Mouse (Mus musculus) liver, embryonic 16.5 days (tissue): ENCODE measurements around the gene Uqcc1. TPM values are rescaled to one million over a fixed set of nuclear protein-coding genes. Genes with fewer than 3 reads are reported as not detected.

Experiments
- ATAC-seq: fragments of 200-750 bp; cut with Nextera tagmentation; 2 replicates; pipeline ENCODE4 v1.8.0; 2017; ENCODE audit warnings: low read depth, mild to moderate bottlenecking, moderate number of reproducible peaks, moderate library complexity
- H3K27ac ChIP-seq: fragments of 300-500 bp; sonication (generic); 2 replicates; pipeline ENCODE4 v1.5.1; 2014; ENCODE audit warnings: mild to moderate bottlenecking, low read length
- H3K27me3 ChIP-seq: fragments of 300-500 bp; sonication (generic); 2 replicates; pipeline ENCODE4 v1.6.1; 2014; ENCODE audit warnings: low read depth, low read length, mixed read lengths; ENCODE audit not compliant: control insufficient read depth, insufficient read depth
- H3K36me3 ChIP-seq: fragments of 300-500 bp; sonication (generic); 2 replicates; pipeline ENCODE4 v1.6.1; 2014; ENCODE audit warnings: mild to moderate bottlenecking; ENCODE audit not compliant: control insufficient read depth, insufficient read depth
- H3K4me1 ChIP-seq: fragments of 300-500 bp; sonication (generic); 2 replicates; pipeline ENCODE4 v1.6.1; 2014; ENCODE audit warnings: low read depth, low read length, mixed read lengths; ENCODE audit not compliant: control insufficient read depth
- H3K4me2 ChIP-seq: fragments of 300-500 bp; sonication (generic); 2 replicates; pipeline ENCODE4 v1.6.1; 2014; ENCODE audit warnings: low read depth, low read length, mixed read lengths
- H3K4me3 ChIP-seq: fragments of 300-500 bp; sonication (generic); 2 replicates; pipeline ENCODE4 v1.5.1; 2014; ENCODE audit warnings: low read depth, mild to moderate bottlenecking, low read length
- H3K9ac ChIP-seq: fragments of 300-500 bp; sonication (generic); 2 replicates; pipeline ENCODE4 v1.6.1; 2014; ENCODE audit warnings: low read depth, low read length
- H3K9me3 ChIP-seq: fragments of 300-500 bp; sonication (generic); replicated peaks from 2 replicates; pipeline ENCODE4 v1.6.1; 2016; ENCODE audit warnings: low read length; ENCODE audit not compliant: control insufficient read depth
- WGBS: fragments of 180-500 bp; shearing (Covaris S2); extraction: QIAGEN DNeasy Blood & Tissue Kit; methylation state at CpG from one replicate; pipeline ENCODE4 v1.1.7; 2014; ENCODE audit not compliant: insufficient replicate concordance; 5-methylcytosine and 5-hydroxymethylcytosine counted together
- polyA plus RNA-seq: library from polyadenylated mRNA; unstranded; fragments of >200 nt; fragmentation: Nextera tagmentation; extraction: Ambion mirVana; gene quantifications from 2 replicates; pipeline ENCODE4 v1.2.1, GENCODE M21; 2015

Uqcc1 gene
- polyA plus RNA-seq, 1 experiment from 2014 or later: 26.5 TPM

DNA sequence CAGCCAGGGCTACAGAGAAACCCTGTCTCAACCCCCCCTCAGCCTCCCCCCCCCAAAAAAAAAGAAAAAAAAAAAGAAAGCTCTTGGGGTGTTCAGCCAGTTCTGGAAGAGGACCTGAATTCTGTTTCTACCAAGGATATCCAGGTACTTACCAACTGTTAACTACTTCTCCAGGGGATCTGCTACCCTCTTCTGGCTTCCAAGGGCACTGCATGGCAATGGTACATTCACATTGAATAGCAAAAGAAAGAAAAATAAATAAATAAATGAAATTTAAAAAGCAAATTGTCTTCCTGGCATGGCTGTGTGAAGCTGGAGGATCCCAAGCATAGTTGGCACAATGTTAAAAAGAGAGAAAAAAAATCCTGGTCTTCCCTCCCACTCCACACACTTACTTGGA, 21.9 kb upstream of the Uqcc1 start:
- no peak for ATAC-seq
- H3K4me1 ChIP-seq: peaks cover 15% of the 10 kb centered on the region
- H3K36me3 ChIP-seq: no peaks in the 10 kb centered on the region
- H3K27me3 ChIP-seq: no peaks in the 10 kb centered on the region
- no peak overlapping the region for H3K4me3 ChIP-seq
- H3K4me2 ChIP-seq: no peak overlapping the region
- H3K9me3 ChIP-seq: no peaks in the 10 kb centered on the region
- H3K27ac ChIP-seq: no peak overlapping the region
- no peak overlapping the region for H3K9ac ChIP-seq

DNA sequence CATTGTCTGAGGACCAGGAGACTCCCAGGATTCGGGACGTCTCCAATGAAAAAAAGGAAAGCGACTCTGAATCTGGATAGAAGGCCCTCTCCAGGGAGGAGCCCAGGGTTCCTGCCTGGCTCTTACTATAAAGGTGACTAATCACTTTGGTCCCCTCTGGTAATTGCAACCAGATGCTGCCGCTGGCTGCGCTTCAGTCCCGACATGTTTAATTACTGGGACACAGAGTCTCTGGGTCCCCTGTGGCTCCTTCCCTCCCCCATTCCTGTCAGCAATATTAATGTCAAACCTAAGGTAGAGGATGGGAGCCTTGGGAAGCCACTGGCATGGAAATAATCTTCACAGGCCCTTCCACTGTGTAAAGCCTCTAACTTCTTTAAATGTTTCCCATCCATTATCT, 19.3 kb upstream of the Uqcc1 start:
- no peak for ATAC-seq
- H3K36me3 ChIP-seq: no peaks in the 10 kb centered on the region
- H3K9me3 ChIP-seq: no peaks in the 10 kb centered on the region
- H3K4me2 ChIP-seq: no peak overlapping the region
- H3K9ac ChIP-seq: no peak overlapping the region
- peaks cover 16% of the 10 kb centered on the region for H3K4me1 ChIP-seq
- H3K4me3 ChIP-seq: no peak overlapping the region
- H3K27ac ChIP-seq: no peak overlapping the region
- WGBS: 67% methylated on average over 6 of the region's 6 CpGs
- no peaks in the 10 kb centered on the region for H3K27me3 ChIP-seq

DNA sequence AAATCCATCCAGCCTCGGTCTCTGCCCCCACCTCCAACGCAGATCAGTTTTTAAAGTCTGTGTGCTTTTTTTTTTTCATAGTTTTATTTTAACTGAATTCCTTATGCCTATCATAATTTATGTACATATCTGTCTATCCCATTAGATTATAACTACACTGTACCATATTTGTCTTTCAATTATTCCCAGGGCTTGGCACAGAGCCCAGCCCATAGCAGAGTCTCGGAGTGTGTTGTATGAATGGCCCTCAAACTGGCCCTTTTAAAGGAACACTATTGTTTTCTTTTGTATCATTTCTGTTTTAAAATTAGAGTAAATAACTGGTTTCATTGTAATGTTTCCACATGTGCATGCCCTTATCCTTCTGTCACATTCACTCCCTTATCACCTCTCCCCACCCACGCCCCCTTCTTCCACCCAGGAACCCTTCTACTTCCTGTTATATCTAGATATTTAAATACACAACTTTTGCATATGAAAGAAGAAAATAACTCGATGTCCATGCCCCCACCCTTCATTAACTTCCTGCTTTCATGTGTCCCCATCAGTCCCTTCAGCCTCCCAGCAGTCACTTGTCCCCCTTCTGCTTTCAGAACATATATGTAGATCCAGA, 17.4 kb upstream of the Uqcc1 start:
- 36% methylated on average over 5 of the region's 5 CpGs for WGBS
- ATAC-seq: peak; percentile 78
- Histone ChIP-seq H3K4me1 (peaks cover 16% of the 10 kb centered on the region), H3K27ac (peak overlapping the region; percentile 61), H3K4me2 (peak overlapping the region; percentile 31), H3K27me3 (no peaks in the 10 kb centered on the region), H3K9ac (no peak overlapping the region), H3K4me3 (no peak overlapping the region), H3K36me3 (no peaks in the 10 kb centered on the region), H3K9me3 (no peaks in the 10 kb centered on the region)

DNA sequence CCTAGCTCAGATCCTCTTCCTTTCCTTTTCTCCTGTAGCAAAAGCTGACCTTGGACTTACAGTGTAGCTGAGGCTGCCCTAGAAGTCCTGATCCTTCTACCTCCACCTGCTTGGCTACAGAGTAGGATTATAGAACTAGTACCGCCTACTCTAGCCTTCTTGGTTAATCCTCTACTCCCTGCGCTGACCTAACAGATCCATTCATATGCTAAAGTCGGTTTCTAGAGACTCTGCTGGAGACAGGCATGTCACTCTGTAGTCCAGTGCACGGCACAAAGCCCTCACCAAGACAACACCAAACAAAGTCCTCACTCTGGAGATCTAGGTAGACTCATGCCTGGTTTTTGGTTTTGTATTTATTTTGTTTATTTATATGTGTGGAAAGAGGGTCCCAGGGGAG, 16.4 kb upstream of the Uqcc1 start:
- H3K4me1 ChIP-seq: peaks cover 16% of the 10 kb centered on the region
- 45% methylated on average over 4 of the region's 4 CpGs for WGBS
- no peak overlapping the region for H3K4me2 ChIP-seq
- H3K9me3 ChIP-seq: no peaks in the 10 kb centered on the region
- no peak overlapping the region for H3K9ac ChIP-seq
- peak overlapping the region; percentile 1; the same call in 1 of the 2 replicates for H3K27ac ChIP-seq
- H3K27me3 ChIP-seq: no peaks in the 10 kb centered on the region
- H3K4me3 ChIP-seq: no peak overlapping the region
- ATAC-seq: no peak
- H3K36me3 ChIP-seq: no peaks in the 10 kb centered on the region

DNA sequence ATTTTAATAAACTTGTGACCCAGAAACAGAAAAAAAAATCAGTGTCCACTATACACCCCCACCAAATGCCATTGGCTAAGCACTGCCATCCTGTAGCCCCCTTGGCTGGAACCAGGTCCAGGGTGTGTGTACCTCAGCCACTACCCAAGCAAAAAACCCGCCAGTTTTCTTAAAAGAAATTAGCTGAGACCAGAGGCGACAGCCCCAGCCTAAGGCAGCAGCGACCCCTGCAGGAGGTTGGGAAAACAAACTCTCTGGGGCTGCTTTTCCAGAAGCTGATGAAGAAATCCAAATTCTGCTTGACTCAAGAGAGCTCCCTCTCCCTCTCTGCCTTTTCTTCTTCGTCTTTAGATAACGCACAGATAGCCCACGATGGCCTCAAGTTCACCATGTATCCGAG, 16.0 kb upstream of the Uqcc1 start:
- Histone ChIP-seq H3K9ac (no peak overlapping the region), H3K9me3 (no peaks in the 10 kb centered on the region), H3K4me1 (peaks cover 16% of the 10 kb centered on the region), H3K27me3 (no peaks in the 10 kb centered on the region), H3K4me2 (no peak overlapping the region), H3K36me3 (no peaks in the 10 kb centered on the region), H3K27ac (no peak overlapping the region), H3K4me3 (no peak overlapping the region)
- 0 out of 2 replicates have a peak, but pooled peaks have one; percentile 20 for ATAC-seq
- WGBS: 2% methylated on average over 7 of the region's 7 CpGs

DNA sequence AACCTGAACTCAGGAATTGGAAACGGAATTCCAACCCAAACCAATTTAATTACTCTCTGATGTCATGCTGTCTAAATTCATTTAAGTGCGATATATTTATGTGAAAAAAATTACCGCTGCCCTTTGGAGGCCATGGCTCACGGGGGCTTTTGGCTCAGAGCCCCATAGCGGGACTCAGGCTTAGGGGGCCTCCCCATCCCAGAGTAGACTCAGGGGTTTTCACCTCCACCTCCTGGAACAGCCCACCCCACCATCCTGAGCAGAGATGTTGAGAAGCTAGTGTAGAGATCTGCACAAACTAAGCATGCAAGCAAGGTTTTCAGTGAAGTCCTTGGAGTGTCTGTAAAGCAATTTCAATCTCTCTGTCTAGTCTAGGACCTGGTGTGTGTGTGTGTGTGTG, 15.5 kb upstream of the Uqcc1 start:
- Histone ChIP-seq H3K27ac (no peak overlapping the region), H3K9ac (no peak overlapping the region), H3K36me3 (no peaks in the 10 kb centered on the region), H3K4me1 (peaks cover 16% of the 10 kb centered on the region), H3K27me3 (no peaks in the 10 kb centered on the region), H3K9me3 (no peaks in the 10 kb centered on the region), H3K4me3 (no peak overlapping the region), H3K4me2 (no peak overlapping the region)
- 79% methylated on average over 5 of the region's 5 CpGs for WGBS
- no peak for ATAC-seq

DNA sequence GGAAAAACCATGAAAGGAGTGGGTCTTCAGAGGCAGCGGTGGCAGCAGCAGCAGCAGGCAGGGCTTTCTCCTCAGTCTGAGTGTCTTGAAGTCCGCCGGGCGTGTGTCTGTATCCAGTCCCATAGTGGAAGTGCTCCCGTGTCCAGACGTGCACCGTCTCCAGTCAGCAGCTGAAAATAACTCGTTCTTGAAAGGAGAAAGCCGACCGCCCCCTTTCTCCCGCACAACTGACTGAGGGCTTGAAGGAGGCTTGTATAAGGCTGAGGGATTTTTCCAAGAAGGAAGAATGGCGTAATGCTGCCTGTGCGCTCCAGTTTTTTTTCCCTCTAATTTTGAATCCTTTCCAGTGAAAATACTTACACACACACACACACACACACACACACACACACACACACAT, 15.0 kb upstream of the Uqcc1 start, which contains the start of gene Gdf5:
Gdf5 (minus strand) TSS at position 244 of the 400 bp plus-strand sequence.
- peaks cover 16% of the 10 kb centered on the region for H3K4me1 ChIP-seq
- no peak for ATAC-seq
- no peaks in the 10 kb centered on the region for H3K27me3 ChIP-seq
- H3K9me3 ChIP-seq: no peaks in the 10 kb centered on the region
- no peak within 1 kb of the TSS for H3K4me3 ChIP-seq
- H3K4me2 ChIP-seq: no peak within 1 kb of the TSS
- H3K9ac ChIP-seq: no peak within 1 kb of the TSS
- no peak within 1 kb of the TSS for H3K27ac ChIP-seq
- H3K36me3 ChIP-seq: no peaks in the 10 kb centered on the region
- 78% methylated on average over 13 of the region's 13 CpGs for WGBS

DNA sequence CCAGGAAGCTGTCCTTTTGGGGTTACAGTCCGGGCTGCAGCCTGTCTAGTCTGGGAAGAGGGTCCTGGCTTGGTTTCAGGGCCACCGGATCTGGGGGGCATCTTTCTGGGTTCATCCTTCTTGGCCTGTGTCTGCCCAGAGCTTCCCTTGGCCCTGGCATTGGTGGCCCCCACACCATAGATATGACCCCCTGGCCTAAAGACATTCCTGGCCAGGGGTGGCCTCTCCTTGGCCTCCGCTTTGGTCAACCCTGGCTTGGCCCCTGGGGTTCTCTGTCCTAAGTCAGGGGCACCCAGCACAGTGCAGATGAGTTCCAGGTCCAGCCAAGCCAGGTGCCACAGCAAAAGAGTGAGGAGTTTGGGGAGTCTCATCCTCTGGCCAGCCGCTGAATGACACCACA, 14.6 kb upstream of the Uqcc1 start:
- H3K4me3 ChIP-seq: no peak overlapping the region

DNA sequence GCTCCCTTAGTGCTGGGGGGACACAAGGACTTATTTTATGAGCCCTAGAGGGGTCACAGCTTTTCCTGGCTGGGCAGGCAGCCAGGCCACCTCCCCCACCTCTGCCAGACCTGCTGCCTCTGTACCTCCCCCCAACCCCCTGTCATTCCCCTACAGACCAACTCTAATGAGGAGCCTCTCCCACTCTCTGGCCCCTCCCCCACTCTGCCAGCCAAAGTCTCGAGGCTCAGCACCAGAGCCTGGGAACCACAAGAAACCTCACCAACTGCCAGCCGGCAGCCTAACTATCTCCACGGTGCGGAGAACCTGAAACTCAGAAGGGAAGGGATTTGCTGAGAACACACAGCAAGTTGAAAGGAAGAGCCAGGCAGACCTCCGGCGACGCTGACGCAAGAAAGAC, 13.4 kb upstream of the Uqcc1 start:
- 15% methylated on average over 8 of the region's 8 CpGs for WGBS
- Histone ChIP-seq H3K4me3 (no peak overlapping the region), H3K4me1 (peaks cover 16% of the 10 kb centered on the region), H3K27me3 (no peaks in the 10 kb centered on the region), H3K4me2 (peak overlapping the region; percentile 2; the same call in 1 of the 2 replicates), H3K9ac (no peak overlapping the region), H3K27ac (no peak overlapping the region), H3K36me3 (no peaks in the 10 kb centered on the region), H3K9me3 (no peaks in the 10 kb centered on the region)
- ATAC-seq: no peak

More for the DNA sequence above, 14.6 kb upstream of the Uqcc1 start:
- ATAC-seq: no peak
- H3K27ac ChIP-seq: no peak overlapping the region
- WGBS: 74% methylated on average over 4 of the region's 4 CpGs
- no peak overlapping the region for H3K4me2 ChIP-seq
- H3K9me3 ChIP-seq: no peaks in the 10 kb centered on the region
- H3K36me3 ChIP-seq: no peaks in the 10 kb centered on the region
- H3K4me1 ChIP-seq: peaks cover 16% of the 10 kb centered on the region
- no peak overlapping the region for H3K9ac ChIP-seq
- H3K27me3 ChIP-seq: no peaks in the 10 kb centered on the region
